Mouse (Mus musculus) 3134 (cell line): ENCODE measurements at regions not wholly inside any gene's neighbourhood (a gene's known extent, or its start where the extent isn't known, plus 50 kb on each side); places are given as distances from the start of the nearest gene placed in this dataset.
"Not testable (repeated sequence)": the region's sequence is repeated elsewhere in the genome, so short reads cannot be mapped to it uniquely, and the experiment has no call there.

Experiments
- DNase-seq: peaks from one replicate; pipeline ENCODE4 v3.0.0-alpha.2; 2011; ENCODE audit warnings: low spot score; ENCODE audit not compliant: insufficient read length; ENCODE audit errors: extremely low read depth

- no peak for DNase-seq
Observed at GRCm38 (mm10) chr5:40908803-40909202, 799.2 kb downstream of the Rab28 start.

DNA sequence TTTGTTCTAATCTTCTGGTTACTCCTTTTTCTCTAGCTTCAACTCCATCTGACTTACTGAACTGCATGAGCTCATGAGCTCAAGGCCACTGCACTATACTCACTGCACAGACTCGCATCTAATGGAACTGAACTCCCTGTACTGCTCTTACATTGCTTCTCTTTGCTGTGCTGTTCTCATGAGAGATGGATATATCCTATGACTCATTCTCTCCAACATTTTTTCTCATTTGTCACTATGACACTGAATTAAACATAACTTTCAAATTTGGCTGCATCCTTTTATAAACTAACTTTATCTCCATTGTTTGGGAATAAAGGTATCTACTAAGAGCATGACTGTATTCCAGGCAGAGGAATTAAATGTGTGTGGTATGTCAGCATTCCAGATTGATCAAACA, 806.2 kb downstream of the Rab28 start:
- DNase-seq, result no peak

GRCm38 (mm10) chr5:40882886-40883285, 825.1 kb downstream of the Rab28 start:
- DNase-seq, result no peak

GRCm38 (mm10) chr5:40877756-40878155, 830.2 kb downstream of the Rab28 start:
- no peak for DNase-seq

DNA sequence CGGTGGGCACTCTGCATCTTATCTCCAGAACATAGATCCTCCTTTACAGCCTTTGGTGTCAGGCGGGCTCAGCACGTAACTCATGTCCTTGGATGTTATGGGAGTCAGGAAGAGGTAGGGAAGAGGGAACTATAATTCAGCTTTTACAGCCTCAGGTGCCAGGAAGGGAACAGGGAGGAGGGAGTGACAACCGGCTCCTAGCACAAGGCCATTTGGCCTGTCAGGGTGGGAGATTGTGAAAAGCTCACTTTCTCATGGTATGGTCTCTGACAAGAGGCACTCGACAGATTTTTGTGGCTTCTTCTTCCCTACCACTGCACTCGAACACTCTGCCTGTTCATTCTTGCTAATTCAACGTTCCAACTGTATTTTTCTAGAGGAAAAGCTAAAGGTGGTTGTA, 845.6 kb downstream of the Rab28 start:
- not testable (repeated sequence) for DNase-seq
